Mouse (Mus musculus) skeletal muscle tissue, adult 2 months (tissue): ENCODE results near the gene Olfr643.

Source experiments
- DNase-seq: peaks from one replicate; pipeline ENCODE4 v3.0.0-alpha.2; 2012; ENCODE audit warnings: low read depth, low spot score

Olfr643 gene

GRCm38 (mm10) chr7:104137305-104137704, at the start of gene Olfr643:
TSS of gene Olfr643 (minus strand) at chr7:104137405.
- DNase-seq = no peak

GRCm38 (mm10) chr7:104183292-104183691, 46.1 kb upstream of the Olfr643 start, which contains the start of gene Olfr648:
TSS of gene Olfr648 (minus strand) at chr7:104183392.
- DNase-seq = no peak

- DNase-seq = no peak
These were observed 41.9 kb upstream of the Olfr643 start for GRCm38 (mm10) chr7:104179074-104179473.

GRCm38 (mm10) chr7:104178422-104179054, 41.3 kb upstream of the Olfr643 start:
- no peak for DNase-seq

GRCm38 (mm10) chr7:104175085-104175484, 37.9 kb upstream of the Olfr643 start:
- no peak for DNase-seq

GRCm38 (mm10) chr7:104169634-104170204, 32.5 kb upstream of the Olfr643 start:
- no peak for DNase-seq

DNA sequence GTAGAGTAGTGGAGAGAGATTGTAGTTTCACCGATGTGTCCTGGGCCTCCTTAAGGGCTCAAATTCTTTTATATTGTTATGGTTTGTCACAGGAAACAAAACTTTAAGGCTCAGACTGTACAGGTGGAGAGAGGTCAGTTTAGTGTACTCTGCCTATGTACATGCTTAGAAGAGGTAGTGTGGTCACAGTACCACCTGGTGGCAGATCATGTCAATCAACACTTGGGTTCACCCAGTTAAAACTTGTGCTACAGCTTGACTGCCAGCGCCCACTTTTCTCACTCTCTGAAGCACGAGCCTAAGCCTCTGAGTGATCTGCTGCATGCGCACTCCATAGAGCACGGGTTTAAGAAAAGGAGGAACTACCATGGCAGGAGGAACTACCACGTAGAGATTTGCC, 29.9 kb upstream of the Olfr643 start:
- DNase-seq = no peak

DNA sequence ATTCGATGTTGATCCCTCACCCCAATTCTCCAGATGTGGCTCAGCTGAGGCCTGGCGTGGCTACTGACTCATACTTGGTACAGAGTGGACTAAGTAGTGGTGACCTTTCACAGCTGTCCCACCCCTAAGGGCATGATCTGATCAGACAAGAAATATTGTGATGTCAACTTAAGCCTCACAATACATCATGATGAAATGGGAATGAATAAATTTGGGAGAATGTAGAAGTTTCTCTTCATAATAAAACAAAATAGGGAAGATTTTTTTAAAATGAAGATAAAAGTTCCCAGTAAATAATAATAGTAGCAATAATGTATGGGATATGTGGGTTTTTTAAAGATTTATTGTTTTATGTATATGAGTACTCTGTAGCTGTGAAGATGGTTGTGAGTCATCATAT, 13.3 kb upstream of the Olfr643 start, which contains the start of gene Ubqlnl:
Ubqlnl (minus strand) TSS at position 101 of the 400 bp plus-strand sequence.
- no peak for DNase-seq

DNA sequence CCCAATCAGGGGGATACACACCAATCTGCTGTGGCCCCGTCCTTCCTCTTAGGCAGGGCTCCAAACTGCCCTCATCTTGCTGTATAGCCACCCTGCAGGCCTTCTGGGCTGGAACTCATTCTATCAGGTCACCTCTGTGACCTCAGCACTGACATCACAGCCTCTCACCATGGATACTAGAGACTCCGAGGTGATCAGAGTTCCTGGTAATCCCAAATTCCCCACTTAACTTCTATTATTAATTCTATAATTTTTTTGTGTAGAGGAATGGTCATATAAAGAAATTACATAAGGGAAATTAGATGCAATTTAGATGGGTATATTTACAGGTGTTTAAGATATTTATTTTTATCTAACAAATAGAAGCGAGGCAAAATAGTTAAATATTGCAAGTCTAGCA, 6.0 kb upstream of the Olfr643 start, which contains the start of gene Ubqln3:
Ubqln3 (minus strand) TSS at position 101 of the 400 bp plus-strand sequence.
- no peak for DNase-seq

DNA sequence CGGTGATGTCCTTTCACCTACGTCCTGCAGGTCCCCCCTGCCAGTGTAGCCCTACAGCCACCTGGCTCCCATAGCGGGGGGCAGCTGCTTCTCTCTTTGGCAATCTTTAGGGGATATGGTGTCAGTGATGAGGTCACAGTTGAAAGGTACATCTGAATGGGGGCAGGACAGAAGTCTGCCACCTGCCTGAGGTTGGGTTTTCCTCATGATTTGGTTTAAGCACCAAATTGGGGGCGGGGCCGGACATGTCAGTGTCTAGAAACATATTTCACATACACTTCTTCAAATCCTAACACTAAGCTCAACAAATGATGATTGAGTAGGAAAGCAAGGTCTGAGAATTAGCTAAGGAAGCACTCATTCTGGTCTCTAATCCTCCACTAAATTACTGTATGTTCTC, 7.5 kb downstream of the Olfr643 start, which contains the start of gene Ubqln5:
Ubqln5 (minus strand) TSS at position 101 of the 400 bp plus-strand sequence.
- no peak for DNase-seq

- no peak for DNase-seq
These were observed 32.5 kb downstream of the Olfr643 start, which contains the start of gene Olfr646 for GRCm38 (mm10) chr7:104104757-104104972. TSS of gene Olfr646 (plus strand) at chr7:104104873.

DNA sequence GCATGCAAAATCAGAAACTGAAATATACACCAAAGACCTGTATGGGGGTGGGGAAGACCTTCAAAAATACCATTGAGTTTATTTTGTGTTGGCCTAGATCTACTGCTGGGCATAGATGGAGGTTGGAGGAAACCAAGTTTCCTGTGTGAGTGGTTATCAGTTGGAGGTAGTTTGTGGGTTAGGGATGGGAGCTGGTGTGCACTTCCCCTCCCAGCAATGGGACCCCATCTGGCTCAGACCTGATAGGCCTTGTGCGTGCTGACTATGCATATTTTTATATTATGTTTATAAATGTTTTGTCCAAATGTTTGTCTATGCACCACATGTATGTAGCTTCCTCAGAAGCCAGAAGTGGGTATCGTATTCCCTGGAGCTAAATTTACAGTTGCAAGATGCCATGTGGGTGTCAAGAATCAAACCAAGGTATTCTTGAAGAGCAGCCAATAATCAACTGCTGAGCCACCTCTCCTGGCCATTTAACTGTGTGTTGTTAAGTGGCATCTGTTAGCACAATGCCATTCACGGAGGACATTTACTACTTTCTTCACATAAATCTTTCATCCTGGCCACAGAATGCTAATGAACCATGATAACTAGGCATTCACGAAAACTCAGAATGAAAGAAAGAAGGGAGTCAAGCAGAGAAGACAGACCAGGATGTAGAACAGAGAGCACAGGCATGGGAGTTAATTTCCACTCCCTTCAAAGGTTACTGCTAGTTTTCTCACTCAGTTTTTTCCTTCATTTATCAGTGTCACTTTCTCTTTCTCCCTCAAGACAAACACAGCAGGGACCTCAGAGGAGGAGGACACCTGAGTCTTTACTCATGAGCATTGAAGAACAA, 33.1 kb downstream of the Olfr643 start:
- DNase-seq = no peak

GRCm38 (mm10) chr7:104085365-104085764, 51.8 kb downstream of the Olfr643 start, which contains the start of gene Olfr645:
TSS of gene Olfr645 (minus strand) at chr7:104085465.
- DNase-seq = no peak

- no peak for DNase-seq
These were observed 65.4 kb downstream of the Olfr643 start, which contains the start of gene Olfr644 for GRCm38 (mm10) chr7:104071769-104072168. TSS of gene Olfr644 (minus strand) at chr7:104071869.

- DNase-seq = no peak
These were observed 75.9 kb downstream of the Olfr643 start, which contains the start of gene 4930516K23Rik for GRCm38 (mm10) chr7:104061345-104061744. TSS of gene 4930516K23Rik (minus strand) at chr7:104061445.

- DNase-seq = no peak
These were observed 78.0 kb downstream of the Olfr643 start for GRCm38 (mm10) chr7:104059215-104059614.

DNA sequence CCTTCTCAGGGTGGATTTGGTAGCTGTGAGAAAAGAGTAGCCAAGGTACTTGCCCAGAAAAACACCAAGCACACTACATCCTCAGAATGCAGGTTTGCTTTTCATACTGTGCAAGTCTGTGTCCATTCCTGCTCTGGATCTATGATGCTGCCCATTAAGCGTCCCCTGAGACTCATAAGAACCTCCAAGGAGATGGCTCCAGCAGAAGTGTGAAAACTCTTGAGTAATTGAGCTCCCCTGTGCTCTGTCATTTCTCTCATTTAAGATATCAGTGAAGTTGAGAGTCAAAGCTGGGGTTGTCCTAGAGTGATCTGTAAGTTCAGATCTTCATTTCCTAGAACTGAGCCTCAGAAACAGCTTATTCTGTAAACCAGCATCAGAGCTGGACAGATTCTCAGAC, 84.6 kb downstream of the Olfr643 start, which contains the start of gene Olfr642:
Olfr642 (minus strand) TSS at position 101 of the 400 bp plus-strand sequence.
- no peak for DNase-seq

DNA sequence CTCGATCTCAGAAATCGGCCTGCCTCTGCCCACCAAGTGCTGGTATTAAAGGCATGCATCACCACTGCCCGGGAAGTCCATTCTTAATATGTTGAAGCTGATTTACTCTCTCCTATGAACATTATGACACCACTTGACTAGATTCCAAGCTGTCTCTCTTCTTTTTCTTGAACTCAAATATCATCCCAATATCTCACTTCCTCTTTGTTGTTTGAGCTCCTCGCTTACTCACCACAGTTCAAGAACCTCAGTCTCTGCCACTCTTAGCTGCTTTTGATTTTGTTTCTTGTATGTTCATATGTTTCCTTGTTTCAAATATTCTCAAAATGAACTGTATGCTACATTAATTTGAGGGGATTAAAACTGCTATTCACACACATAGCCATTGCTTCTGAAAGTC, 86.5 kb downstream of the Olfr643 start:
- no peak for DNase-seq

GRCm38 (mm10) chr7:104035145-104035544, 102.1 kb downstream of the Olfr643 start, which contains the start of gene Olfr641:
TSS of gene Olfr641 (plus strand) at chr7:104035445.
- DNase-seq = no peak

- DNase-seq = no peak
These were observed 110.2 kb downstream of the Olfr643 start for GRCm38 (mm10) chr7:104026978-104027377.

GRCm38 (mm10) chr7:104025473-104025872, 111.7 kb downstream of the Olfr643 start, which contains the start of gene Olfr640:
TSS of gene Olfr640 (minus strand) at chr7:104025573.
- no peak for DNase-seq

DNA sequence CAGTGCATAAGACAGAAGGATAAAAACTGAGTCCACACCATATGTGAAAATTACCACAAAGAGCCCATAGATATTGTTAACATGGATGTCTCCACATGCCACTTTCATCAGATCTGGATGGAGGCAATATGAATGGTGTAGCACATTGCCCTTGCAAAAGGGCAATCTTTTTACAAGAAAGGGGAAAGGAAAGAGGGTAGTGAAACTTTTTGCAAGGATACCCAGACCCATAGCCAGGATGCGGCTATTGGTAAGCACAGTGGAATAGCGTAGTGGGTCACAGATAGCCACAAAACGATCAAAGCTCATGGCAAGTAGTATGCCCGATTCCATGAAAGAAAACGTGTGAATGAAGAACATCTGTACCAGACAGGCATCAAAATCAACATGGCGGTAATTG, 115.6 kb downstream of the Olfr643 start:
- DNase-seq = no peak
